Mouse (Mus musculus) kidney, adult 10 weeks (tissue): Measurements from ENCODE around the gene Wfdc8. TPM values are rescaled to one million over a fixed set of nuclear protein-coding genes. Genes with fewer than 3 reads are reported as not detected.

Experiments
- polyA plus RNA-seq: library from polyadenylated mRNA; stranded (reverse); fragments of 350-450 nt; fragmentation: Illumina TruSeq; extraction: RNeasy Lipid Tissue Mini Kit (QIAGEN cat#74804); gene quantifications from one replicate; pipeline ENCODE4 v1.2.3, GENCODE M21; 2014; ENCODE audit warnings: low read depth, low replicate concordance

Gene Wfdc8
- not detected for polyA plus RNA-seq

DNA sequence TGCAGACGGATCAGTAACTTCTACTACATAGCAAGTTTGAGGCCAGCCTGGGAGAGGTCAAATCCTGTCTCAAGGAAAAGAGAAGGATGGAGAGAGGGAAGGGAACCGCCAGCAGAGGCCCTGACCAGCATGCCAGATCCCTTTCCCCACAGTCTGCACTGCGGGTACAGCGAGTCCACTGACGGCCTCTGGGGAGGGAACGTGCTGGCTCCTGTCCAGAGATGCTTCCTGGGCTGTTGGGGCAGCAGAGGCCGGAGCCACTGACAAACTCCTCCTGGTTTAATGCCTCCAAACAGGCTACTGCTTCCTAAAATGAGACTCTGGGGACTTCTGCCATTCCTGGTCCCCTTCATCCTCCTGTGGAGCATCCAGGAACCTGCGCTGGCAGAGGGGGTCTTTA is at the start of gene Wfdc8, which contains the start of gene Wfdc6b:
Wfdc8 (minus strand) TSS at position 156 of the 400 bp plus-strand sequence.
Wfdc6b (plus strand) TSS at position 52 of the 400 bp plus-strand sequence.

DNA sequence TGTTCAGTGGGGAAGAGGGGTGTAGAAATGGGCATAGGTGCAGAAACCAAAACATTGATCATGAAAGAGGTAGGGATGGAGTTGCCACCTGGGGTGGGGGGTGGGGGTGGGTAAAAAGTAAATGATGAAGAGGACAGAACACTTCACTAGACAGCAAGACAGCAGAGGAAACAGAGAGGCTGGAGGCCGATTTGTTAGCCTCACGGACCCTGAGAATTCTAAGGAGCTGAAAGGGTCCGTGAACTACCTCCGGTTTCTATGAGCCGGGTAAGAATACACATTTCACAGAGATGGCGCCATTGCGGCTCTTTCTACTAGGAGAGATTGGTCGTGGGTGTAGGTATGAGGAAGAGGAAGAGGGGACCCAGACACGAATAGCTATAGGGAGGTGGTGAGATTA is 43.1 kb upstream of the Wfdc8 start, which contains the start of gene Wfdc9:
Wfdc9 (minus strand) TSS at position 101 of the 400 bp plus-strand sequence.

DNA sequence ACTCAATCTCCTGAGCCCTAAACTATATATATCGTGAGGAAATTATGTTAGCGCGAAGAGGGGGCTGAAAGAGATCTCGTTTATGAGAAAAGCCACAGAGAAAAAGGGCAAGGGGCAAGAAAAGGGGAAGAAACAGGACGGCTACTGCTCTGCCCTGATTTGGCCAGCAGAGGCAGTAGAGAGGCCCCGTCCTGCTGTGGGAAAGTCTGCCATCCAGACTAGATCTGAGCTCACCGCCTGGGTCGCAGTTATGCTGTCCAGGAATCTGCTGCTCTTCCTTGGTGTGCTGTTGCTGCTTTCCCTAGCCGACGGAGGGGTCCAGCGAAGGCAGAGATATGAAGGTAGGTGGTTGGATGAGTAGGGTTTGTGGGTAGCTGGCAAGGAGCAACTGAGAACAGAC is 42.4 kb upstream of the Wfdc8 start, which contains the start of gene Wfdc10:
Wfdc10 (plus strand) TSS at position 189 of the 400 bp plus-strand sequence.

DNA sequence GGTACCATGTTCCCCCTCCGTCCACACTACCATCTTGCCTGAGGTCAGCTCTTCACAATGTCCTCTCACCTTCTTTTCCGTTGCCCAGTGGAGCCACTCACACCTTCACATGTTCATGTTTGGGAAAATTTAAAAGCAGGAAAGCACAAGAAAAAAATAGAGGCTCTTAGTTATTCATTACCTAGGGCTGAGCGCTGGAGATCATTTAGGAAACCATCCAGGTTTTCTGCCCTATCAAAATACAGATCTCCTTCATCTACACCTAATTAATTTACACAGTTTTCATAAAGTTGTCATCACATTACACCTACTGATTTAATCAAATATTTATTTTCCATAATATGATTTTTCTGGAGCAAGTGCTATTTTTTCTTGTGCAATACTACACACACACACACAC is 25.3 kb upstream of the Wfdc8 start, which contains the start of gene Wfdc16:
Wfdc16 (minus strand) TSS at position 101 of the 400 bp plus-strand sequence.

DNA sequence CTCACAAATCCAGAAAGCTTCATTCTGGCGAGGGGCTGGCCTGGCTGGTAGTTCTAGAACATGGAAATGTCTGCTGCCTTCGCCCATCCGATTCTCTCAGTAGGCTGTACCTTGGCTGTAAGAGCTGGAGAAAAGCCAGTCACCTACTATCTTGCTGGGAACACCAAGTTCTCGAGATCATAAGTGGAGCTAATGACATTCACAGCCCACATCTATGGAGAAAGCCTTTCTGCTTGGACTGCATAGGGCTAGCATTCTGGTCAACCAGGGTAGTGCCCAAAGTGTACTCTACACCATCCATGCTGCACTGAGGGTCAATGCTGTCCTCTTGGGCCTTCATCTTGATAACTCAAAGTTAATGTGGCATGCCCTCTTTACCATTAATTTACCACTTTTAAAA is 19.9 kb downstream of the Wfdc8 start, which contains the start of gene Eppin:
Eppin (minus strand) TSS at position 101 of the 400 bp plus-strand sequence.

DNA sequence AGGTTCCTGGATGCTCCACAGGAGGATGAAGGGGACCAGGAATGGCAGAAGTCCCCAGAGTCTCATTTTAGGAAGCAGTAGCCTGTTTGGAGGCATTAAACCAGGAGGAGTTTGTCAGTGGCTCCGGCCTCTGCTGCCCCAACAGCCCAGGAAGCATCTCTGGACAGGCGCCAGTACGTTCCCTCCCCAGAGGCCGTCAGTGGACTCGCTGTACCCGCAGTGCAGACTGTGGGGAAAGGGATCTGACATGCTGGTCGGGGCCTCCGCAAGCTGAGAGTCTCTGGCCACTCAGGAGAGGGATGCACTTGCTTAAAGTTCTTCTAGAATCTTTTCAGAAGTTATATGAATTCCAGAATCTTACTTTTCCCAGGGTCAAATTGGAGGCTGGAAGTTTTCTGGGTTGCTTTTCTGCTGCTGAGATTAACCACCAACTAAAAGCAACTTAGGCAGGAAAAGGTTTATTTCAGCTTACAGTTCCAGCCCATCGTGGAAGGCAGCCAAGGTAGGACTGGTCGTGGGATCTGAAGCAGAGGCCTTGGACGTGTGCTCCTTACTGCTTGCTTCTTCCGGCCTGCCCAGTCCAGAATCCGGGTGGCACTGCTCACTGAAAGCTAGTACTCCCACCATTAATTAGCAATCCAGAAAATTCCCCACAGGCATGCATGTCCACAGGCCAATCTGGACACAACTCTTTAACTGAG is 28.3 kb downstream of the Wfdc8 start, which contains the start of gene Wfdc6a:
Wfdc6a (minus strand) TSS at position 423 of the 701 bp plus-strand sequence.

DNA sequence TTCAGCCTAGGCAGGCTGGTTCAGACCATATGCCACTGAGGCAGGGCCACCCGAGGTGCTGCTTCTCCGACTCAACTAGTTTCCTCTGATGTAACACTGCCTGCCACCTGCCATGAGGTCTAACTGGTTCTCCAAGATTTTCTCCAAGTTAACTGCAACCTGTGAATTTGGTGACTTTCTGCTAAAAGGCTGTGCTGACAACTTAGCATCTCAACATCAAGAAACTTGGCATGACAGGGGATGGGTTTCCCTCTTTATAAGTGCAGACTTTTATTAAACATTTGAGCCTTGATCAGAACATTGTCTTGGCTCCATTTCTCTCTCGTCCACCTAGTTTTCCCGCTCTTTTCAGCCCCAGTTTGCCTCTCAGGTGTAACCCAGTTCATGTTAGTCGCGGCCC is 40.1 kb downstream of the Wfdc8 start, which contains the start of gene Spint3:
Spint3 (minus strand) TSS at position 101 of the 400 bp plus-strand sequence.

DNA sequence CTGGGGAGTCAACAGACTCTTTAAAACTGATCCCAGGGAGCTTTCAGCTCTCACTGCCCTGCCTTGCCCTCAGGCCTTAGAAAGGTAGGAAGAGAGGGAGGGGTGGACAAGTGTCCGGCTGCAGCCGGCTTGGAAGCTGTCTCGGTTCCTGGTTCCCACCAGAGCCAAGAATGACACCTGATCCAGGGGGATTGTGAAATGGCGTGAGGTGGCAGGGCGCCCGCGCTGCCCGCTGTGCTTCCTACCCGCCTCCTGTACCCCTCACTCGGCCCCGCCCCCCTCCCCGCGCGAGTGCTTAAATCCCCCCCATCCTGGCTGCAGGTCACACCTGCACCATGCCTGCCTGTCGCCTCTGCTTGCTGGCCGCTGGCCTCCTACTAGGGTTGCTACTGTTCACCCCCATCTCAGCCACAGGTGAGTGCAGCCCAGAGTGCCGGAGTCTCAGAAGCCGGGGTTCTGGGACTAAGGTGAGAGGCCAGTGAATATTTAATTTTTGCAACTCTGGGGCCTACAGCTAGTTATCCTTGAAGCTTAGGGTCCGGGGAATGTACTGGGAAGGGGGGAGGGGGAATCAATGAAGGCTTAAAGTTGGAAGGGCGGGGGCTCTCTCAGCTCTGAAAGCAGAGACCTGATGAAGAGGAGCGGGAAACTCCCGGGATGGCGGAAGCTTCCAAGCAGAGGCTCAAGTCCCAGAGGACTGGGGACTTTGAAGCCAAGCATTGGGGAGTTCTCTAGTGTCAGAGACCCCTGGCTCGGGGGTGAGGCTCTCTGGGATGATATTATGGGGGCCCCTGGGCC is 50.8 kb downstream of the Wfdc8 start, which contains the start of gene Wfdc2:
Wfdc2 (plus strand) TSS at position 23 of the 798 bp plus-strand sequence.

Other genes with a start within 250 kb of the Wfdc8 start
- gene Slpi, start 224.5 kb downstream of the Wfdc8 start, polyA plus RNA-seq = not detected
- gene Rbpjl, start 210.5 kb downstream of the Wfdc8 start, polyA plus RNA-seq = not detected
- gene Matn4, start 208.5 kb downstream of the Wfdc8 start, polyA plus RNA-seq = 0.16 TPM
- 266 TPM for gene Sdc4, start 169.7 kb downstream of the Wfdc8 start, polyA plus RNA-seq
- 10.3 TPM for gene Sys1, start 156.7 kb downstream of the Wfdc8 start, polyA plus RNA-seq
- gene Gm20458, start 152.7 kb downstream of the Wfdc8 start, polyA plus RNA-seq = not detected
- gene Trp53tg5, start 139.9 kb downstream of the Wfdc8 start, polyA plus RNA-seq = not detected
- 3.8 TPM for gene Dbndd2, start 127.5 kb downstream of the Wfdc8 start, polyA plus RNA-seq
- gene Pigt, start 116.1 kb downstream of the Wfdc8 start, polyA plus RNA-seq = 5.5 TPM
- 19.6 TPM for gene Wfdc2, start 51.2 kb downstream of the Wfdc8 start, polyA plus RNA-seq
- not detected for gene Spint3, start 40.2 kb downstream of the Wfdc8 start, polyA plus RNA-seq
- not detected for gene Wfdc6a, start 28.2 kb downstream of the Wfdc8 start, polyA plus RNA-seq
- not detected for gene Eppin, start 20.0 kb downstream of the Wfdc8 start, polyA plus RNA-seq
- not detected for gene Wfdc6b, start 104 bp downstream of the Wfdc8 start, polyA plus RNA-seq
- 37.6 TPM for gene Wfdc16, start 25.2 kb upstream of the Wfdc8 start, polyA plus RNA-seq
- gene Wfdc10, start 42.4 kb upstream of the Wfdc8 start, polyA plus RNA-seq = not detected
- not detected for gene Wfdc9, start 43.0 kb upstream of the Wfdc8 start, polyA plus RNA-seq
- not detected for gene Wfdc11, start 60.5 kb upstream of the Wfdc8 start, polyA plus RNA-seq
- not detected for gene Wfdc13, start 71.5 kb upstream of the Wfdc8 start, polyA plus RNA-seq
- gene Spint4, start 84.9 kb upstream of the Wfdc8 start, polyA plus RNA-seq = not detected
- not detected for gene Spint5, start 101.7 kb upstream of the Wfdc8 start, polyA plus RNA-seq
- gene Wfdc3, start 132.3 kb upstream of the Wfdc8 start, polyA plus RNA-seq = 1.2 TPM
- 2.1 TPM for gene Dnttip1, start 132.4 kb upstream of the Wfdc8 start, polyA plus RNA-seq
- gene Ube2c, start 156.3 kb upstream of the Wfdc8 start, polyA plus RNA-seq = 1.3 TPM
- not detected for gene Tnnc2, start 166.3 kb upstream of the Wfdc8 start, polyA plus RNA-seq
- 1.1 TPM for gene Snx21, start 172.2 kb upstream of the Wfdc8 start, polyA plus RNA-seq
- 1.7 TPM for gene Acot8, start 191.3 kb upstream of the Wfdc8 start, polyA plus RNA-seq
- gene Zswim3, start 191.5 kb upstream of the Wfdc8 start, polyA plus RNA-seq = 1.5 TPM
- gene Zswim1, start 209.1 kb upstream of the Wfdc8 start, polyA plus RNA-seq = 3.4 TPM
- gene Spata25, start 214.9 kb upstream of the Wfdc8 start, polyA plus RNA-seq = not detected
- gene Ctsa, start 219.2 kb upstream of the Wfdc8 start, polyA plus RNA-seq = 52.2 TPM
- gene Neurl2, start 219.8 kb upstream of the Wfdc8 start, polyA plus RNA-seq = not detected
- 0.44 TPM for gene Pltp, start 244.1 kb upstream of the Wfdc8 start, polyA plus RNA-seq